Mouse (Mus musculus) cortical plate, adult 2 months (tissue): ENCODE measurements around the gene Acot7.

Experiments used
- CTCF ChIP-seq: fragments of 200-500 bp; IDR thresholded peaks from 2 replicates; pipeline ENCODE4 v1.5.1; 2011; ENCODE audit warnings: mild to moderate bottlenecking, control low read depth, low read length; ENCODE audit not compliant: insufficient read depth; ENCODE audit errors: extremely low read depth
- POLR2A ChIP-seq: fragments of 200-500 bp; IDR thresholded peaks from 2 replicates; pipeline ENCODE4 v1.6.1; 2011; ENCODE audit warnings: mild to moderate bottlenecking, low read length, control low read depth; ENCODE audit not compliant: insufficient read depth; ENCODE audit errors: extremely low read depth

DNA sequence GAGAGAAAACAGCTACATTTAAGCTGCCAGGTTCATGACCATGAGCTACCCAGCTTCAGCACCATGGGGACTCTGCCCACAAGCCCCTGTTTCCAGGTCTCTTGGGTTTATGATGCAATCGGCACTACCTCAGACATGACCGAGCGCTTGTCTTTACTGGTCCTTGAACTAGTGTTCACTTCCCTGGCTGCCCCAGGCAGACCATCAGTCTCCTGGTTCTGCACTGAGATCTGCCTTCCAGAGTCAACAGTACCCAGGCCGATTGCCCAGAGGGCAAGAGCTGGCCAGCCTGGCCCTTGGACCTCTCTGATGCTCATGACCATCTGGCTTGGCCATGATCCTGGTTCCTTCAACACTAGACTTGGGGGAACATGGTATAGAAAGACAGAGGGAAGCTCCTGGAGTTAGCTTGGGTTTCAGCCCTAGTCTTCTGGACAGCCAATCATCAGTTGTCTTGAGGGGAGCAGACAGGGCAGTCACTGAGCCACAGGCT is 54.5 kb downstream of the Acot7 start:
- TF ChIP-seq CTCF = no peak
- TF ChIP-seq POLR2A = no peak
